ENCODE assay signal across 16 mouse cellular contexts in genomic region chr6:140629176-140629859, GRCm38 (mm10). TPM values are rescaled to one million over a fixed set of nuclear protein-coding genes. Genes with fewer than 3 reads are reported as not detected.
DNase-seq lines count a peak whose midpoint lies in the region; ATAC-seq and TF ChIP-seq lines count a peak whose summit lies in the region.
"Had no signal": no experiment of that assay in that cellular context is flagged by ENCODE, and none has a peak within 500 bp of the region (broad histone marks: within the 10 kb centered on the region; RNA-seq: fewer than 3 reads in every experiment).

No protein-coding gene starts in this region.

- peaks cover 11% of the 10 kb centered on the region for H3K4me1 ChIP-seq in cerebellum, adult 2 months (ENCODE audit: control insufficient read depth, insufficient read depth, low read length)
- H3K4me1 ChIP-seq in thymus, adult 2 months (replicated peaks; ENCODE audit: control insufficient read depth, insufficient read depth, low read length) = peaks cover 26% of the 10 kb centered on the region

- no peaks in the 10 kb centered on the region for H3K27me3 ChIP-seq in cerebellum, adult 2 months (ENCODE audit: control insufficient read depth, insufficient read depth, low read length)
- H3K27me3 ChIP-seq in thymus, adult 2 months (ENCODE audit: control insufficient read depth, insufficient read depth, low read length) = no peaks in the 10 kb centered on the region
- H3K27me3 ChIP-seq: hindbrain, embryonic 12.5 days; kidney, embryonic 15.5 days; limb, embryonic 12.5 days had no signal

- TF ChIP-seq POLR2A in cerebellum, adult 2 months (IDR thresholded peaks at IDR 0.05; ENCODE audit: borderline replicate concordance, insufficient read depth, low read length) = no peak
- no peak for TF ChIP-seq POLR2A in thymus, adult 2 months (IDR thresholded peaks at IDR 0.05; ENCODE audit: control insufficient read depth, extremely low read depth, insufficient read depth, low read length, poor library complexity)

- peak overlapping the region; percentile 52; the same call in 1 of the 2 replicates for H3K27ac ChIP-seq in cerebellum, adult 2 months (ENCODE audit: insufficient read depth, low read length)
- H3K27ac ChIP-seq in left cerebral cortex, adult 2 months = peak overlapping the region; percentile 36; the same call in 1 of the 2 replicates
- peak overlapping the region; percentile 47 for H3K27ac ChIP-seq in thymus, adult 2 months (ENCODE audit: control insufficient read depth, insufficient read depth, low read length)
- H3K27ac ChIP-seq: hindbrain, embryonic 12.5 days; kidney, embryonic 15.5 days; limb, embryonic 12.5 days had no signal

- DNase-seq in cerebellum, adult 2 months = no peak
- no peak for DNase-seq in left cerebral cortex, adult 2 months (ENCODE audit: extremely low spot score in 1 of 2, low spot score in 2 of 2)
- DNase-seq in left cerebral cortex, postnatal 25 days (ENCODE audit: low spot score in 2 of 2) = no peak
- peak; percentile 37 for DNase-seq in thymus, adult 2 months
- DNase-seq in thymus, adult 18-20 months = no peak
- DNase-seq in urinary bladder, postnatal 4 days (ENCODE audit: low spot score in 2 of 2) = no peak
- DNase-seq in heart, adult 18-20 months = no peak
- DNase-seq: adrenal gland, adult 2 months; cerebellum, adult 18-20 months; gastrocnemius, postnatal 10 days had no signal

- WGBS in cerebellum, adult 2 months = 76% methylated on average over 4 of the region's 4 CpGs
- 78% methylated on average over 4 of the region's 4 CpGs for WGBS in thymus, adult 2 months

- no peak overlapping the region for H3K4me3 ChIP-seq in cerebellum, adult 2 months (replicated peaks; ENCODE audit: insufficient read depth, low read depth, low read length)
- H3K4me3 ChIP-seq in left cerebral cortex, adult 2 months = no peak overlapping the region
- no peak overlapping the region for H3K4me3 ChIP-seq in thymus, adult 2 months (ENCODE audit: control insufficient read depth, insufficient read depth, low read length)
- H3K4me3 ChIP-seq: erythroblast, embryonic 14.5 days; hindbrain, embryonic 12.5 days; kidney, embryonic 15.5 days; limb, embryonic 12.5 days had no signal

- no peak for ATAC-seq in cerebellum, adult (ENCODE audit: insufficient number of reproducible peaks, low FRiP score, low TSS enrichment)
- ATAC-seq: intestine, embryonic 16.5 days had no signal

- no peak for TF ChIP-seq CTCF in cerebellum, adult 2 months (IDR thresholded peaks at IDR 0.05; ENCODE audit: borderline replicate concordance, insufficient read depth, low read depth, low read length)
- no peak for TF ChIP-seq CTCF in left cerebral cortex, adult 2 months (IDR thresholded peaks at IDR 0.05)
- TF ChIP-seq CTCF in thymus, adult 2 months (IDR thresholded peaks at IDR 0.05; ENCODE audit: borderline replicate concordance, control insufficient read depth, extremely low read depth, insufficient read depth, low read length, poor library complexity) = no peak

- H3K36me3 ChIP-seq in thymus, adult 2 months (ENCODE audit: control insufficient read depth, insufficient read depth, low read length) = peaks cover 10% of the 10 kb centered on the region

- intact Hi-C loops in left cerebral cortex, adult 2 months (cut with DNase I) = no loop called here
- intact Hi-C loops in left cerebral cortex, postnatal 25 days (cut with DNase I) = no loop called here

RNA-seq across cellular contexts. Expression of gene Aebp2, which starts 6.9 kb away (rescaled TPM):
- 46.4 and 47.9 TPM in 2 replicates for polyA plus RNA-seq in cerebellum, adult 2 months (2012; rRNA removed)
- total RNA-seq in left cerebral cortex, adult 2 months (2021) = 10 to 100 TPM; 67.1 to 67.2 TPM
- 10 to 100 TPM; 65.3 to 66.5 TPM for total RNA-seq in left cerebral cortex, postnatal 25 days (2021)
- 56.9 and 74.2 TPM in 2 replicates for polyA plus RNA-seq in thymus, adult 2 months (2012; rRNA removed)
- 10 to 100 TPM; 39.3 to 39.6 TPM for total RNA-seq in heart, adult 18-20 months (2021)
